Mouse (Mus musculus): ENCODE data around the gene Gm47429. TPM values are rescaled to one million over a fixed set of nuclear protein-coding genes. Genes with fewer than 3 reads are reported as not detected.
"Not testable (repeated sequence)": the region's sequence is repeated elsewhere in the genome, so short reads cannot be mapped to it uniquely, and the experiment has no call there.

Gene Gm47429
- polyA plus RNA-seq (2012; fragmentation: generic; extraction: Trizol): not detected
- long read RNA-seq, experiment 1: 0 reads
- long read RNA-seq, experiment 2: 0 reads

DNA sequence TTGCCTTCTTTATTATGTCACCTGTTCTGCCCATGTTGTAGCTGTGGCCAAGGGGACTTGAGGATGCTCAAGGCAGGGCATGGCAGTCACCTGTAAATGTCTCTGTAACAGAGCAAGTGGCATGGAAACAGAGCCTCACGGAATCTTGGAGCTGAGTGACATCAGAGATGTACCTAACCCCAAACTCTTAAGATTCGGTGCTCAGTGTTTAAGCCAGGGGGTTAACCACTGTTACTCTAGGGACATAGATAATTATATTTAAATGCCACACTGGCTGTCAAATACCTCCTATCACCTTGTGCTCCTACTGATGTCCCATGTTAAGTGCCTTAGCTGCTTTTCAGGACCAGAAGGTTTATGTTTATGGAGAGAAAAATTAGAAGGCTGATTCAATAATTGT lies at the start of gene Gm47429:
TSS of gene Gm47429 (minus strand) at position 101 of the 400 bp plus-strand sequence.
- Histone ChIP-seq H3K79me2 (ENCODE audit: control insufficient read depth, insufficient read depth) (no peaks in the 10 kb centered on the region), H3K4me3 (ENCODE audit: insufficient read depth, poor library complexity, severe bottlenecking) (no peak within 1 kb of the TSS), H3K36me3 (ENCODE audit: control insufficient read depth, insufficient read depth) (no peaks in the 10 kb centered on the region), H3K79me3 (ENCODE audit: low read depth) (no peaks in the 10 kb centered on the region), H3ac (ENCODE audit: control insufficient read depth, insufficient read length, low read depth) (no peak within 1 kb of the TSS), H3K27me3 (ENCODE audit: control insufficient read depth, insufficient read depth, insufficient read length) (no peaks in the 10 kb centered on the region)
- no peak for TF ChIP-seq MAX (IDR thresholded peaks at IDR 0.05)

- not testable (repeated sequence) for H3K79me3 ChIP-seq (ENCODE audit: low read depth); H3K27me3 ChIP-seq (ENCODE audit: control insufficient read depth, insufficient read depth, insufficient read length); H3ac ChIP-seq (ENCODE audit: control insufficient read depth, insufficient read length, low read depth); H3K36me3 ChIP-seq (ENCODE audit: control insufficient read depth, insufficient read depth); H3K4me3 ChIP-seq (ENCODE audit: insufficient read depth, poor library complexity, severe bottlenecking); H3K79me2 ChIP-seq (ENCODE audit: control insufficient read depth, insufficient read depth)
Observed at GRCm38 (mm10) chr13:50488510-50488909, 44.8 kb upstream of the Gm47429 start.

GRCm38 (mm10) chr13:50467007-50467406 lies 23.3 kb upstream of the Gm47429 start, which contains the start of gene Nutm2:
TSS of gene Nutm2 (plus strand) at chr13:50467307.
- Histone ChIP-seq H3K79me2 (ENCODE audit: control insufficient read depth, insufficient read depth) (no peaks in the 10 kb centered on the region), H3K27me3 (ENCODE audit: control insufficient read depth, insufficient read depth, insufficient read length) (no peaks in the 10 kb centered on the region), H3K79me3 (ENCODE audit: low read depth) (no peaks in the 10 kb centered on the region), H3K36me3 (ENCODE audit: control insufficient read depth, insufficient read depth) (no peaks in the 10 kb centered on the region), H3K4me3 (ENCODE audit: insufficient read depth, poor library complexity, severe bottlenecking) (no peak within 1 kb of the TSS), H3ac (ENCODE audit: control insufficient read depth, insufficient read length, low read depth) (no peak within 1 kb of the TSS)
- TF ChIP-seq MYOG (IDR thresholded peaks at IDR 0.05; ENCODE audit: control insufficient read depth, extremely low read depth, insufficient read length) (no peak), CEBPB (IDR thresholded peaks at IDR 0.05; ENCODE audit: low read depth) (no peak), FOSL1 (IDR thresholded peaks at IDR 0.05; ENCODE audit: insufficient read depth, low read length, poor library complexity, severe bottlenecking) (no peak), CTCF (IDR thresholded peaks at IDR 0.05; ENCODE audit: control insufficient read depth, insufficient read depth, insufficient read length) (no peak), MAX (IDR thresholded peaks at IDR 0.05) (no peak), MYOD1 (IDR thresholded peaks at IDR 0.05; ENCODE audit: control insufficient read depth, insufficient read length, low read depth) (no peak), USF1 (IDR thresholded peaks at IDR 0.05; ENCODE audit: low read depth) (no peak)

- H3K4me3 ChIP-seq (ENCODE audit: insufficient read depth, poor library complexity, severe bottlenecking): no peak overlapping the region
- no peaks in the 10 kb centered on the region for H3K36me3 ChIP-seq (ENCODE audit: control insufficient read depth, insufficient read depth)
Observed at GRCm38 (mm10) chr13:50464621-50465562, 21.2 kb upstream of the Gm47429 start.

GRCm38 (mm10) chr13:50460433-50460832 lies 16.7 kb upstream of the Gm47429 start:
- not testable (repeated sequence) for H3K4me3 ChIP-seq (ENCODE audit: insufficient read depth, poor library complexity, severe bottlenecking); H3K36me3 ChIP-seq (ENCODE audit: control insufficient read depth, insufficient read depth); H3K79me3 ChIP-seq (ENCODE audit: low read depth); H3K27me3 ChIP-seq (ENCODE audit: control insufficient read depth, insufficient read depth, insufficient read length); H3ac ChIP-seq (ENCODE audit: control insufficient read depth, insufficient read length, low read depth); H3K79me2 ChIP-seq (ENCODE audit: control insufficient read depth, insufficient read depth)

More at GRCm38 (mm10) chr13:50464621-50465562, 21.2 kb upstream of the Gm47429 start:
- TF ChIP-seq USF1 (IDR thresholded peaks at IDR 0.05; ENCODE audit: low read depth) (no peak), MYOG (IDR thresholded peaks at IDR 0.05; ENCODE audit: control insufficient read depth, extremely low read depth, insufficient read length) (no peak), MYOD1 (IDR thresholded peaks at IDR 0.05; ENCODE audit: control insufficient read depth, insufficient read length, low read depth) (no peak), CTCF (IDR thresholded peaks at IDR 0.05; ENCODE audit: control insufficient read depth, insufficient read depth, insufficient read length) (no peak), FOSL1 (IDR thresholded peaks at IDR 0.05; ENCODE audit: insufficient read depth, low read length, poor library complexity, severe bottlenecking) (no peak), CEBPB (IDR thresholded peaks at IDR 0.05; ENCODE audit: low read depth) (no peak), MAX (IDR thresholded peaks at IDR 0.05) (no peak)
- Histone ChIP-seq H3ac (ENCODE audit: control insufficient read depth, insufficient read length, low read depth) (no peak overlapping the region), H3K79me2 (ENCODE audit: control insufficient read depth, insufficient read depth) (no peaks in the 10 kb centered on the region), H3K79me3 (ENCODE audit: low read depth) (no peaks in the 10 kb centered on the region), H3K27me3 (ENCODE audit: control insufficient read depth, insufficient read depth, insufficient read length) (no peaks in the 10 kb centered on the region)

- Histone ChIP-seq H3ac (ENCODE audit: control insufficient read depth, insufficient read length, low read depth) (no peak overlapping the region), H3K27me3 (ENCODE audit: control insufficient read depth, insufficient read depth, insufficient read length) (no peaks in the 10 kb centered on the region), H3K79me2 (ENCODE audit: control insufficient read depth, insufficient read depth) (no peaks in the 10 kb centered on the region), H3K36me3 (ENCODE audit: control insufficient read depth, insufficient read depth) (no peaks in the 10 kb centered on the region), H3K4me3 (ENCODE audit: insufficient read depth, poor library complexity, severe bottlenecking) (no peak overlapping the region), H3K79me3 (ENCODE audit: low read depth) (no peaks in the 10 kb centered on the region)
- TF ChIP-seq MAX (IDR thresholded peaks at IDR 0.05) (no peak), CTCF (IDR thresholded peaks at IDR 0.05; ENCODE audit: control insufficient read depth, insufficient read depth, insufficient read length) (no peak), USF1 (IDR thresholded peaks at IDR 0.05; ENCODE audit: low read depth) (no peak), CEBPB (IDR thresholded peaks at IDR 0.05; ENCODE audit: low read depth) (no peak), MYOG (IDR thresholded peaks at IDR 0.05; ENCODE audit: control insufficient read depth, extremely low read depth, insufficient read length) (no peak), FOSL1 (IDR thresholded peaks at IDR 0.05; ENCODE audit: insufficient read depth, low read length, poor library complexity, severe bottlenecking) (no peak), MYOD1 (IDR thresholded peaks at IDR 0.05; ENCODE audit: control insufficient read depth, insufficient read length, low read depth) (no peak)
Observed at GRCm38 (mm10) chr13:50453426-50453825, 9.7 kb upstream of the Gm47429 start.

- not testable (repeated sequence) for H3K27me3 ChIP-seq (ENCODE audit: control insufficient read depth, insufficient read depth, insufficient read length); H3ac ChIP-seq (ENCODE audit: control insufficient read depth, insufficient read length, low read depth); H3K79me2 ChIP-seq (ENCODE audit: control insufficient read depth, insufficient read depth); H3K36me3 ChIP-seq (ENCODE audit: control insufficient read depth, insufficient read depth); H3K79me3 ChIP-seq (ENCODE audit: low read depth); H3K4me3 ChIP-seq (ENCODE audit: insufficient read depth, poor library complexity, severe bottlenecking)
Observed at GRCm38 (mm10) chr13:50452266-50452665, 8.6 kb upstream of the Gm47429 start.

All from C2C12 (cell line).